Mouse (Mus musculus): ENCODE results near the gene Actc1.

DNA sequence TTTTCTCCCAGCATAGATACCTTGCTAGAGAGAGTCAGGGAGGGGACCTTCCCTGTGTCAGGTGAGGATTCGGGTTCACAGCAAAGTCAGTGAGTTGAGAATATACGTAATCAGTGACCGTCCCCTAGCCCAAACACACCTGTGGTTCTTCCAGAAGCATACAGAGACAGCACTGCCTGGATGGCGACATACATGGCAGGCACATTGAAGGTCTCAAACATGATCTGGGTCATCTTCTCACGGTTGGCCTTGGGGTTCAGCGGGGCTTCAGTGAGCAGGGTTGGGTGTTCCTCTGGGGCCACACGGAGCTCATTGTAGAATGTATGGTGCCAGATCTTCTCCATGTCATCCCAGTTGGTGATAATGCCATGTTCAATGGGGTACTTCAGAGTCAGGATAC, 3.2 kb downstream of the Actc1 start:
- TF ChIP-seq EP300 (IDR thresholded peaks at IDR 0.05; ENCODE audit: insufficient read depth, low read depth, low read length) (0 out of 2 replicates have a peak, but pooled peaks have one; percentile 13), CTCF (IDR thresholded peaks at IDR 0.05) (no peak)

All from heart, adult 2 months (tissue).